Mouse (Mus musculus): ENCODE data around the gene Tert.

DNA sequence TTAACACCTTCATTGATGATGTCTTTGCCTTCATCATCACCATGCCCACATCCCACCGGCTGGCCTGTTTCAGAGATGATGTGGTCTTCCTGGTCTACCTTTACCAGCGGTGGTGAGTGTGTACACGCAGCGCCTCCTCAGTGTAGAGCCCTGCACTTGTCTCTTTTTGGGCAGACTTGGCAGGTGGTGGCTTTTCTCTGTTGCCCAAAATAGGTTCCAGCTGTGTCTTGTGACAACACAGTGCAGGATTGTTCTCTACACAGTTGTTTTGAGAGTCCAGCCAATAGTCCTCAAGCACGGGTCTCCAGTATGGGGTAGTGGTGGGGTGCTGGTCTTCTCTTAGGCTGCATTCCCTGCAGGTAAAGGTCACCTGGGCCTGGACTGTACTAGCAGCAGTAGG, 8.3 kb upstream of the Tert start:
- TF ChIP-seq GATA1 (IDR thresholded peaks at IDR 0.05; ENCODE audit: borderline replicate concordance, low read length) (no peak), FLI1 (IDR thresholded peaks at IDR 0.05; ENCODE audit: low read length) (no peak)
